Mouse (Mus musculus) ES-E14 (cell line): ENCODE measurements at regions not wholly inside any gene's neighbourhood (a gene's known extent, or its start where the extent isn't known, plus 50 kb on each side); places are given as distances from the start of the nearest gene placed in this dataset.

ENCODE experiments used
- CHD2 ChIP-seq: IDR thresholded peaks from 2 replicates; pipeline ENCODE4 v1.6.1; 2014; ENCODE audit warnings: mild to moderate bottlenecking, low read depth, low read length, inconsistent platforms
- HCFC1 ChIP-seq: IDR thresholded peaks from 2 replicates; pipeline ENCODE4 v1.6.1; 2012; ENCODE audit warnings: low read length, inconsistent platforms, borderline replicate concordance; ENCODE audit not compliant: insufficient read depth
- MAFK ChIP-seq: IDR thresholded peaks from 2 replicates; pipeline ENCODE4 v1.6.1; 2014; ENCODE audit warnings: mild to moderate bottlenecking, low read depth, low read length, inconsistent platforms; ENCODE audit not compliant: insufficient read depth
- ZC3H11A ChIP-seq: IDR thresholded peaks from 2 replicates; pipeline ENCODE4 v1.6.1; 2012; ENCODE audit warnings: low read depth, mild to moderate bottlenecking, inconsistent platforms, low read length, borderline replicate concordance

DNA sequence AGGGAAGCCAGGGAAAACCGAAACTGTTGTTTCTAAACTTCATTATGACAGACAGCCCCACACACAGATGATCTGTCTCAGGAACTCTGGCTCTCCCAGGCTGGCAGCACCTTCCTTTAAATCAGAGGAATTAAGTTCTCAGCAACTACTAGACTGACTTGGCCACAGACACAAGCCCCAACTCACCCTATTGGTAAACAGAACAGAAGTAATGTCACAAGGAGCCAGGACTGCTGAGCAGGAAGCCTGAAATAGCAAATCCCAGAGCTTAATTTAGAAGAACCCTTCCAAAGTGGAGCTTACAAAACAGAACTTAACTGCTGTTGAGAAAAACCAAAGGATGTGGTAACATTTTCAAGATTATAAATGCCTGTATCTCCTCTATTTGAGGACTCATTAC lies 174.8 kb downstream of the Nfkbiz start:
- TF ChIP-seq MAFK (no peak), CHD2 (no peak), HCFC1 (no peak), ZC3H11A (no peak)
